Mouse (Mus musculus) mouse embryonic stem cell (cell line): ENCODE results near the gene Dgkz.

Experiments
- in situ Hi-C, 2 experiments: fragments of 300-500 bp; cut with MboI; formaldehyde crosslinking; loops; 1 replicate in 1 of 2; 3 replicates in 1 of 2; pipeline ENCODE4 v1.14.3; 2019 to 2020; ENCODE audit warnings: low sequenced_read_pairs in 2 of 2, low pct_unique_long_range_greater_than_20kb in 1 of 2, mixed read lengths in 1 of 2; ENCODE audit not compliant: unreplicated experiment in 1 of 2

Dgkz gene

DNA sequence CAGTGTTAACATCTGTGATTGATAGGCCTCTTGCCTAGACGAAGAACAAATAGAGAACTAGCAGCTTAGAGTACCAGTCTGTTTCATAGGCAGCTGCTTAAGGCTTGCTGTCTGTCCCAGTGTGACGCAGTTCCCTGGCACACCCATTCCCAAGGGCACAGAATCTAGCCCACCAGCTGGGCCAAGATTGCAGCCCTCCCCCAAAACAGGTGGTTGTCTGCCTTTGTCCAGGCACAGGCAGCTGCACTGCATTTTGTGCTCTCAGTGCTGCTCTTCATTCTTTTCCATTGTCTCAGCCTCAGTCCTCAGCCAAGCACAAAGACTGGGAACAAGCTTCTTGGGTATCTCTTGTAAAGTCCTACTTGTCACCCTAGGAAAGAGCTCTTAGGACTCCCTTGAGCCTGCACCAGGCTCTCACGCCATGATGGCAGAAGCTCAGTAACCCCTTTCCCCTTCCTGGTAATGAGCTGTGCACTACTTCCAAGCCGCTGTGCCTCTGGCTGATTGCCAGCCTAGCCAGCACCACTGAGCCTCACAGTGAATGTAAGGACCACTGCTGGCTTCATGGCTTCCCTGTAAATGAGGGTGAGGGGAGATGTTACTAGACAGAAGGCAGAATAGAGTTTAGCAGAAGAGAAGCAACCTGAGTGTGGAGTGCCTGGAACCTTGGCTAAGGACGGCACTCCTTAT lies 70.9 kb downstream of the Dgkz start:
- in situ Hi-C loops, result no loop called here

- in situ Hi-C loops, result no loop called here
Measured at GRCm38 (mm10) chr2:91903171-91903925, 72.3 kb downstream of the Dgkz start.

DNA sequence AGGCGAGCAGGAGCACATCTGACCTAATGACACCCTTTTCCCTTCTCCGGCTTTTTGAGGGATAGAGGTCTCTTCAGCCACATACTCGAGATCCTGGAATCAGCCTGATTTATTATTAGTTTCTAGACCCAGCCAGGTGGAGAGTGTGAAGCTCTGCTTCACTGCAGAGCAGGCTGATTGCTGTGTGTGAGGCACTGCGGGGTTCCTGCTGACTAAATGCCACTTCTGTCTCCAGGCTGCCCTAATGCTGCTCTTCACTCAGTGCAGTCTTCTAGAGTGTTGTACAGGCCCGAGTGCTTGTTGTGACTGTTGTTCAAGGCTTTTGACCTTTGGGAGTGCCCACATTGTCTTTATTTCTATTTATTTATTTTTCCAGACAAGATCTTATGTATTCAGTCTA lies 73.3 kb downstream of the Dgkz start:
- in situ Hi-C loops, result no loop called here

GRCm38 (mm10) chr2:91900431-91900830 lies 75.2 kb downstream of the Dgkz start:
- in situ Hi-C loops, result no loop called here

- in situ Hi-C loops, result no loop called here
Measured at GRCm38 (mm10) chr2:91899141-91899540, 76.5 kb downstream of the Dgkz start.

GRCm38 (mm10) chr2:91897968-91898367 lies 77.7 kb downstream of the Dgkz start:
- in situ Hi-C loops, result no loop called here

DNA sequence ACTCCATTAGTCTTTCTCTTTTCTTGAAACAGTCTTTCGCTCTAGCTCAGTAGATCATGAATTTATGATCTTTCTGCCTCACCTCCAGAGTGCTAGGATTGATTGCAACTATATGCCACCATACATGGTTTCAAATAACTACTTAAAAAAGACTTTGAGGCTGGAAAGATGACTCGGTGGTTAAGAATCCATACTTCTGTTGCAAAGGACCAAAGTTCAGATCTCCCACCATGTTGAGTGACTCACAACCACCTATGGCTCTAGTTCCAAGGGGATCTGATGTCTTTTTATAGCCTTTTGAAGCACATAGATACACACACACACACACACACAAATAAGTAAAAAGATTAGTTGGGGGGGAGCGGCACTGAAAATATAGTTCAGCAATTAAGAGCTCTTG lies 80.3 kb downstream of the Dgkz start:
- in situ Hi-C loops, result no loop called here

DNA sequence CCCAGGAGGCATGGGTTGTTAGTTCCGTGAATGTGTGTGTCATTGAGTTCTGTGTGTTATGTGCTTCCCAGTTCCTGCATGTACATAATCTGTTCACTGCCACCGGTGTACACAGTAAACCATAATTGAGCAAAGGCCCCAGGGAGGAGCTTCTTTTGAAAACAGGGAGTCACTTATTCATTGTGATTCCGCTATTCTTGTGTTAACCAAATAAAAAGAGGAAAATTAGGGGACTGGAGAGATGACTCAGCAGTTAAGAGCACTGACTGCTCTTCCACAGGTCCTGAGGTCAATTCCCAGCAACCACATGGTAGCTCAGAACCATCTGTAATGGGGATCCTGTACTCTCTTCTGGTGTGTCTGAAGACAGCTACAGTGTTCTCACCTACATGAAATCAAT lies 80.9 kb downstream of the Dgkz start:
- in situ Hi-C loops, result no loop called here

DNA sequence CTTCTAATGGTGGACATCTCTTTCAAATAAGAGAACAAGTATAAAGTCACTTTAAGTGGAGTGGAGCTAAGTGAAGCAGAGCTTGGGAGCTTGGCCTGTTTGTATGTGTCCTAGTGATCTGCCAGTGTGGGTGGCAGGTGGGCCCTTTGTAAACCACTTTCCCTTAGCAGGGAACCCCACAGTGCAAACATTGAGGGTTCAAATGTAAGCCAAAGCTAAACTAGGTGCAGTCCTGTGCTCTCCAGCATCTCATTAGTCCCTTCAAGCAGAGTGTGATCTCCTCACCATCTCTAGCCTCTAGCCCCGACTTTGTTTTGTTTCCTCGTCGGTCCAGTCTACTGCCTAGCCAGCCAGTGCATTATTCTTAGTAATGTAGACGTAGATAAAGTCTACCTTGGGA lies 91.0 kb downstream of the Dgkz start:
- in situ Hi-C loops, result no loop called here

DNA sequence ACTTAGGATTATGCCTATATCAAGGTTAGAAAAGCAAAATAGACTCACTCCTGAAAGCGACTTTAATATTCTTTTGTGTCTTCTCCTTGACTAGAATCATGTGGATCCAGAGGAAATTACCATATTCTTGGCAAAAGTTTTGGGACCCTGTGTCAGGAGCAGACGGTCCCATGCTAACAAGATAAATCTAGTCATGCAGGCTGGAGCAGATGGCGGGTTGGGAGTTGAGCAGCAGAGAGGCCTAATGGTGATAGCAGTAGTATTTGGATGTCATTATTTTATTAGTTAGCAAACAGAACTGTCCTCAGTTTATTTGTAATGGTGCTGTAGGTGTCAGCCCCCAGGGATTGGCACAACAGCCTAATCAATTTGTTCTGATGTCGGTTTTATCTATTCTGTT lies 91.7 kb downstream of the Dgkz start:
- in situ Hi-C loops, result no loop called here
